Mouse (Mus musculus) midbrain, embryonic 16.5 days (tissue): ENCODE data around the gene Rpl18. TPM values are rescaled to one million over a fixed set of nuclear protein-coding genes. Genes with fewer than 3 reads are reported as not detected.

Source experiments
- ATAC-seq: fragments of 200-750 bp; cut with Nextera tagmentation; 2 replicates; pipeline ENCODE4 v1.8.0; 2017; ENCODE audit warnings: moderate TSS enrichment
- H3K27ac ChIP-seq: fragments of 300-500 bp; sonication (generic); 2 replicates; pipeline ENCODE4 v1.5.1; 2014; ENCODE audit warnings: mild to moderate bottlenecking, low read length, mixed read lengths
- H3K27me3 ChIP-seq: fragments of 300-500 bp; sonication (generic); 2 replicates; pipeline ENCODE4 v1.6.1; 2014; ENCODE audit warnings: low read depth, low read length, mixed read lengths; ENCODE audit not compliant: control insufficient read depth, insufficient read depth
- H3K36me3 ChIP-seq: fragments of 300-500 bp; sonication (generic); 2 replicates; pipeline ENCODE4 v1.6.1; 2014; ENCODE audit warnings: mild to moderate bottlenecking, low read length, moderate library complexity, mixed read lengths; ENCODE audit not compliant: control insufficient read depth, insufficient read depth
- H3K4me1 ChIP-seq: fragments of 300-500 bp; sonication (generic); 2 replicates; pipeline ENCODE4 v1.6.1; 2014; ENCODE audit warnings: mild to moderate bottlenecking, low read length, mixed read lengths; ENCODE audit not compliant: control insufficient read depth, insufficient read depth
- H3K4me2 ChIP-seq: fragments of 300-500 bp; sonication (generic); 2 replicates; pipeline ENCODE4 v1.6.1; 2014; ENCODE audit warnings: mild to moderate bottlenecking, low read length, mixed read lengths
- H3K4me3 ChIP-seq: fragments of 300-500 bp; sonication (generic); 2 replicates; pipeline ENCODE4 v1.5.1; 2014; ENCODE audit warnings: low read depth, mild to moderate bottlenecking, low read length, moderate library complexity, mixed read lengths
- H3K9ac ChIP-seq: fragments of 300-500 bp; sonication (generic); 2 replicates; pipeline ENCODE4 v1.6.1; 2014; ENCODE audit warnings: low read depth, low read length, mixed read lengths
- H3K9me3 ChIP-seq: fragments of 300-500 bp; sonication (generic); replicated peaks from 2 replicates; pipeline ENCODE4 v1.6.1; 2014; ENCODE audit warnings: mild to moderate bottlenecking, low read length, mixed read lengths; ENCODE audit not compliant: control insufficient read depth, poor library complexity, severe bottlenecking
- WGBS: fragments of 180-500 bp; shearing (Covaris S2); extraction: QIAGEN DNeasy Blood & Tissue Kit; methylation state at CpG from one replicate; pipeline ENCODE4 v1.1.7; 2014; 5-methylcytosine and 5-hydroxymethylcytosine counted together
- polyA plus RNA-seq: library from polyadenylated mRNA; unstranded; fragments of >200 nt; fragmentation: Nextera tagmentation; extraction: Ambion mirVana; gene quantifications from 2 replicates; pipeline ENCODE4 v1.2.1, GENCODE M21; 2015

Rpl18 gene
- polyA plus RNA-seq, 1 experiment from 2014 or later, result 475 TPM

- Histone ChIP-seq H3K9ac (no peak overlapping the region), H3K27ac (no peak overlapping the region), H3K36me3 (no peaks in the 10 kb centered on the region), H3K4me3 (no peak overlapping the region), H3K4me1 (peaks cover 3% of the 10 kb centered on the region; the same call in 1 of the 2 replicates), H3K9me3 (no peaks in the 10 kb centered on the region), H3K27me3 (no peaks in the 10 kb centered on the region), H3K4me2 (no peak overlapping the region)
- ATAC-seq, result no peak
- WGBS, result 79% methylated on average over 5 of the region's 5 CpGs
Measured at GRCm38 (mm10) chr7:45747450-45747849, 32.2 kb downstream of the Rpl18 start.

GRCm38 (mm10) chr7:45748110-45748509 lies 32.9 kb downstream of the Rpl18 start:
- 79% methylated on average over 7 of the region's 7 CpGs for WGBS
- no peaks in the 10 kb centered on the region for H3K36me3 ChIP-seq
- no peak overlapping the region for H3K4me3 ChIP-seq
- no peak for ATAC-seq
- H3K4me1 ChIP-seq, result peaks cover 3% of the 10 kb centered on the region; the same call in 1 of the 2 replicates
- no peak overlapping the region for H3K27ac ChIP-seq
- H3K27me3 ChIP-seq, result no peaks in the 10 kb centered on the region
- H3K9me3 ChIP-seq, result no peaks in the 10 kb centered on the region
- H3K4me2 ChIP-seq, result no peak overlapping the region
- H3K9ac ChIP-seq, result no peak overlapping the region

- WGBS, result 51% methylated on average over 7 of the region's 10 CpGs
- H3K27ac ChIP-seq, result no peak overlapping the region
- no peak overlapping the region for H3K4me3 ChIP-seq
- no peak for ATAC-seq
- H3K9me3 ChIP-seq, result no peaks in the 10 kb centered on the region
- H3K9ac ChIP-seq, result 0 out of 2 replicates have a peak overlapping the region, but pooled peaks have one; percentile 6
- no peak overlapping the region for H3K4me2 ChIP-seq
- H3K4me1 ChIP-seq, result peaks cover 3% of the 10 kb centered on the region; the same call in 1 of the 2 replicates
- H3K27me3 ChIP-seq, result no peaks in the 10 kb centered on the region
- no peaks in the 10 kb centered on the region for H3K36me3 ChIP-seq
Measured at GRCm38 (mm10) chr7:45749401-45749800, 34.1 kb downstream of the Rpl18 start.

GRCm38 (mm10) chr7:45750162-45750561 lies 34.9 kb downstream of the Rpl18 start:
- no peak for ATAC-seq
- no peak overlapping the region for H3K9ac ChIP-seq
- H3K4me1 ChIP-seq, result peaks cover 3% of the 10 kb centered on the region; the same call in 1 of the 2 replicates
- no peak overlapping the region for H3K27ac ChIP-seq
- no peak overlapping the region for H3K4me3 ChIP-seq
- H3K27me3 ChIP-seq, result no peaks in the 10 kb centered on the region
- no peaks in the 10 kb centered on the region for H3K9me3 ChIP-seq
- H3K4me2 ChIP-seq, result no peak overlapping the region
- WGBS, result 83% methylated on average over 9 of the region's 9 CpGs
- H3K36me3 ChIP-seq, result no peaks in the 10 kb centered on the region

GRCm38 (mm10) chr7:45755703-45756102 lies 40.4 kb downstream of the Rpl18 start:
- no peaks in the 10 kb centered on the region for H3K4me1 ChIP-seq
- H3K4me3 ChIP-seq, result no peak overlapping the region
- H3K36me3 ChIP-seq, result no peaks in the 10 kb centered on the region
- no peak for ATAC-seq
- H3K4me2 ChIP-seq, result no peak overlapping the region
- no peak overlapping the region for H3K27ac ChIP-seq
- 63% methylated on average over 6 of the region's 6 CpGs for WGBS
- H3K9me3 ChIP-seq, result no peaks in the 10 kb centered on the region
- H3K9ac ChIP-seq, result no peak overlapping the region
- H3K27me3 ChIP-seq, result peaks cover 12% of the 10 kb centered on the region

GRCm38 (mm10) chr7:45759400-45759799 lies 44.1 kb downstream of the Rpl18 start:
- ATAC-seq, result no peak
- no peaks in the 10 kb centered on the region for H3K4me1 ChIP-seq
- no peaks in the 10 kb centered on the region for H3K9me3 ChIP-seq
- WGBS, result 8% methylated on average over 24 of the region's 27 CpGs
- H3K4me2 ChIP-seq, result peak overlapping the region; percentile 15; the same call in 1 of the 2 replicates
- H3K27ac ChIP-seq, result no peak overlapping the region
- 0 out of 2 replicates have a peak overlapping the region, but pooled peaks have one; percentile 4 for H3K9ac ChIP-seq
- peaks cover 12% of the 10 kb centered on the region for H3K27me3 ChIP-seq
- no peak overlapping the region; the same call in 1 of the 2 replicates for H3K4me3 ChIP-seq
- no peaks in the 10 kb centered on the region for H3K36me3 ChIP-seq

- 65% methylated on average over 5 of the region's 5 CpGs for WGBS
- peaks cover 12% of the 10 kb centered on the region for H3K27me3 ChIP-seq
- H3K9ac ChIP-seq, result no peak overlapping the region
- no peak overlapping the region for H3K4me3 ChIP-seq
- no peak for ATAC-seq
- no peak overlapping the region for H3K4me2 ChIP-seq
- no peaks in the 10 kb centered on the region for H3K36me3 ChIP-seq
- no peaks in the 10 kb centered on the region for H3K4me1 ChIP-seq
- no peak overlapping the region for H3K27ac ChIP-seq
- no peaks in the 10 kb centered on the region for H3K9me3 ChIP-seq
Measured at GRCm38 (mm10) chr7:45760151-45760550, 44.9 kb downstream of the Rpl18 start.

- H3K4me1 ChIP-seq, result no peaks in the 10 kb centered on the region
- 68% methylated on average over 8 of the region's 8 CpGs for WGBS
- no peak for ATAC-seq
- H3K4me2 ChIP-seq, result no peak overlapping the region
- no peak overlapping the region for H3K27ac ChIP-seq
- H3K4me3 ChIP-seq, result no peak overlapping the region
- H3K9ac ChIP-seq, result no peak overlapping the region
- H3K36me3 ChIP-seq, result no peaks in the 10 kb centered on the region
- no peaks in the 10 kb centered on the region for H3K9me3 ChIP-seq
- no peaks in the 10 kb centered on the region for H3K27me3 ChIP-seq
Measured at GRCm38 (mm10) chr7:45765995-45766394, 50.7 kb downstream of the Rpl18 start.

- H3K4me2 ChIP-seq, result no peak overlapping the region
- H3K9ac ChIP-seq, result no peak overlapping the region
- H3K27ac ChIP-seq, result no peak overlapping the region
- no peaks in the 10 kb centered on the region for H3K9me3 ChIP-seq
- H3K4me3 ChIP-seq, result no peak overlapping the region
- H3K36me3 ChIP-seq, result no peaks in the 10 kb centered on the region
- no peak for ATAC-seq
- H3K27me3 ChIP-seq, result no peaks in the 10 kb centered on the region
- no peaks in the 10 kb centered on the region for H3K4me1 ChIP-seq
- WGBS, result 64% methylated on average over 8 of the region's 8 CpGs
Measured at GRCm38 (mm10) chr7:45766764-45767163, 51.5 kb downstream of the Rpl18 start.
